Mouse (Mus musculus): Measurements from ENCODE around the gene Nfia.

GRCm38 (mm10) chr4:97939492-97939891, 167.0 kb downstream of the Nfia start:
- TF ChIP-seq POLR2A (IDR thresholded peaks at IDR 0.05; ENCODE audit: insufficient read depth, low read depth, low read length) (no peak), CTCF (IDR thresholded peaks at IDR 0.05; ENCODE audit: insufficient read depth, low read depth, low read length) (no peak)
